Mouse (Mus musculus): ENCODE data around the gene Numbl. TPM values are rescaled to one million over a fixed set of nuclear protein-coding genes. Genes with fewer than 3 reads are reported as not detected.
"Not testable (repeated sequence)": the region's sequence is repeated elsewhere in the genome, so short reads cannot be mapped to it uniquely, and the experiment has no call there.

Gene Numbl
- 100 to 1,000 TPM; 147 to 149 TPM for total RNA-seq (2021)

- peak; percentile 77 to 86 for DNase-seq (ENCODE audit: extremely low spot score in 1 of 2, low spot score in 1 of 2)
Measured at GRCm38 (mm10) chr7:27258205-27258899, at the start of gene Numbl. Gene Numbl, plus strand, starts transcription at chr7:27258433.

- DNase-seq (ENCODE audit: extremely low spot score in 1 of 2, low spot score in 1 of 2) = no peak
Measured at GRCm38 (mm10) chr7:27212626-27213025, 45.6 kb upstream of the Numbl start.

GRCm38 (mm10) chr7:27218586-27218985, 39.6 kb upstream of the Numbl start:
- no peak for DNase-seq (ENCODE audit: extremely low spot score in 1 of 2, low spot score in 1 of 2)

DNA sequence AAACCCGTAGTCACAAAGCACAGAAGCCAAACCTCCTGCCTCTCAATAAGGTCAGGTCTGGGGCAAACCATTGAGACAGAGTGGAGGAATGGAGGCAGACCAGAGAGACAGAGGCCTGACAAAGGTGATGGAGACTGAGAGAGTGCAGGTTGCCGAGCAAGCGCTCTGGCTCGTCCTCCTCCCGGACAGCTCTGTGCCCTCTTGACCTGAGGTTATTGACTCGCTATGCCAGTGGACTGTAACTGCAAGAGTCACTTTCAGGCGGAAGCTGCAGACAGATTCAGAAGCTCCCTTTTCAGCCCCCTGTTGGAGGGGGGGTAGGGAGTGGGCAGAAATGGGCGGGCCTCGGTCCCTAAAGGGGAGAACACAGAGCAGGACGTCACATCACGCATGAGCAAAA, 38.3 kb upstream of the Numbl start:
- no peak for DNase-seq (ENCODE audit: extremely low spot score in 1 of 2, low spot score in 1 of 2)

- DNase-seq (ENCODE audit: extremely low spot score in 1 of 2, low spot score in 1 of 2) = no peak
Measured at GRCm38 (mm10) chr7:27221939-27222338, 36.3 kb upstream of the Numbl start.

GRCm38 (mm10) chr7:27222538-27222937, 35.7 kb upstream of the Numbl start:
- DNase-seq (ENCODE audit: extremely low spot score in 1 of 2, low spot score in 1 of 2) = no peak

- no peak for DNase-seq (ENCODE audit: extremely low spot score in 1 of 2, low spot score in 1 of 2)
Measured at GRCm38 (mm10) chr7:27224877-27225575, 33.2 kb upstream of the Numbl start.

DNA sequence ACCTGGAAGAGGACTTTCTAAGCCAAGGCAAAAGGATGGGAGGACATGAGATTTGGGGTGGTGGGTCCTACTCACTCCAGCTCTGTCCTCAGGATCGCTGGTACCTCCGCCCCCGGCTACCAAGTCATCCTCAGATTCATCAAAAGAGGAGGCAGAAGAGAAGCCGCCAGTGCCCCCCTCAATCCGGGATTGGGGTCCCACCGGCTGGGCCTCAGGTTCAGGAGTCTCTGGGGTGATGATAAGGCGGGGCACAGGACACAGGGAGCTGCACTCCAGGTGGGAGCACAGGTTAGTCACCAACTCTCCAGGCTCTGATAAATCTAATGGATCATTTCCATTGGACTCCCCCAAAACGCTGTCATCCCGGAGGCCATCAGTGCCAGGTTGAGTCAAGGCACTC, 31.0 kb upstream of the Numbl start:
- no peak for DNase-seq (ENCODE audit: extremely low spot score in 1 of 2, low spot score in 1 of 2)

GRCm38 (mm10) chr7:27227676-27228075, 30.6 kb upstream of the Numbl start:
- no peak for DNase-seq (ENCODE audit: extremely low spot score in 1 of 2, low spot score in 1 of 2)

- peak; percentile 78 to 82 for DNase-seq (ENCODE audit: extremely low spot score in 1 of 2, low spot score in 1 of 2)
Measured at GRCm38 (mm10) chr7:27228281-27228821, 29.9 kb upstream of the Numbl start, which contains the start of gene Itpkc. Gene Itpkc, minus strand, starts transcription at chr7:27228661.

- no peak for DNase-seq (ENCODE audit: extremely low spot score in 1 of 2, low spot score in 1 of 2)
Measured at GRCm38 (mm10) chr7:27228865-27229264, 29.4 kb upstream of the Numbl start.

- DNase-seq (ENCODE audit: extremely low spot score in 1 of 2, low spot score in 1 of 2) = no peak
Measured at GRCm38 (mm10) chr7:27230781-27231180, 27.5 kb upstream of the Numbl start.

GRCm38 (mm10) chr7:27231693-27232331, 26.4 kb upstream of the Numbl start:
- DNase-seq (ENCODE audit: extremely low spot score in 1 of 2, low spot score in 1 of 2) = peak; percentile 48 to 63

GRCm38 (mm10) chr7:27232781-27233281, 25.4 kb upstream of the Numbl start, which contains the start of gene Coq8b:
Gene Coq8b, plus strand, starts transcription at chr7:27233023.
- DNase-seq (ENCODE audit: extremely low spot score in 1 of 2, low spot score in 1 of 2) = peak; percentile 78 to 85

GRCm38 (mm10) chr7:27233300-27233699, 24.9 kb upstream of the Numbl start:
- no peak for DNase-seq (ENCODE audit: extremely low spot score in 1 of 2, low spot score in 1 of 2)

- DNase-seq (ENCODE audit: extremely low spot score in 1 of 2, low spot score in 1 of 2) = no peak
Measured at GRCm38 (mm10) chr7:27235726-27236125, 22.5 kb upstream of the Numbl start.

DNA sequence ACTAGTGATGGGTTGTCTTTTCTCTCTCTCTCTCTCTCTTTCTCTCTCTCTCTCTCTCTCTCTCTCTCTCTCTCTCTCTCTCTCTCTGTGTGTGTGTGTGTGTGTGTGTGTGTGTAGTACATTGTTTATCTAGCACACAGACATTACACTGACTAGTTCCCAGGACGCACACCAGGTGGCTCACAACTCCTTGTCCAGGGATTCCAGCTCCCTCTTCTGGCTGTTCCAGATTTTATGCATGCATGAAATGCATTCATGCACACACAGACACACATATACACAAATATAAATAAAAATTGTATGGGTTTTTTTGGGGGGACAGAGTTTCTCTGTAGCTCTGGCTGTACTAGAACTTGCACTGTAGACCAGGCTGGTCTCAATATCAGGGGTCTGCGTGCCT, 20.7 kb upstream of the Numbl start:
- no peak for DNase-seq (ENCODE audit: extremely low spot score in 1 of 2, low spot score in 1 of 2)

DNA sequence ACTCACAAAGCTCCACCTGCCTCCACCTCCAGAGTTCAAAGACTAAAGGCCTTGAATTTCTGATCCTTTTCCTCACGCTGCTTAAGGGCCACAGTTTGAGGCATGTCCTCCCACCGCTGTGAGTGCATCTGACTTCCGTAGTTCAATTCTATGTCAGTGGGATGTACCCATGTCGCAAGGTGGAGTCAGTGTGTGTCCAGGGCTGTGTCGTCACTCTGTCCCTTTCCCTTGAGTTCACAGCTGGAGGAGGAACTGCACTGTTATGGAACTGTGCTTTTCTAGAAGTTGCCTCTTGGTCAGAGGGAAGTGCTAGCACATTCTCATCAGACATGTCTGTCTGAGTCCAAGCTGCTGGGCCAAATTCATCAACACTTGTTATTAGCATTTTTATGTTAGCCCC, 19.7 kb upstream of the Numbl start:
- no peak for DNase-seq (ENCODE audit: extremely low spot score in 1 of 2, low spot score in 1 of 2)

- DNase-seq (ENCODE audit: extremely low spot score in 1 of 2, low spot score in 1 of 2) = no peak
Measured at GRCm38 (mm10) chr7:27243211-27243610, 15.0 kb upstream of the Numbl start.

GRCm38 (mm10) chr7:27244088-27244487, 14.1 kb upstream of the Numbl start:
- not testable (repeated sequence) for DNase-seq (ENCODE audit: extremely low spot score in 1 of 2, low spot score in 1 of 2)

DNA sequence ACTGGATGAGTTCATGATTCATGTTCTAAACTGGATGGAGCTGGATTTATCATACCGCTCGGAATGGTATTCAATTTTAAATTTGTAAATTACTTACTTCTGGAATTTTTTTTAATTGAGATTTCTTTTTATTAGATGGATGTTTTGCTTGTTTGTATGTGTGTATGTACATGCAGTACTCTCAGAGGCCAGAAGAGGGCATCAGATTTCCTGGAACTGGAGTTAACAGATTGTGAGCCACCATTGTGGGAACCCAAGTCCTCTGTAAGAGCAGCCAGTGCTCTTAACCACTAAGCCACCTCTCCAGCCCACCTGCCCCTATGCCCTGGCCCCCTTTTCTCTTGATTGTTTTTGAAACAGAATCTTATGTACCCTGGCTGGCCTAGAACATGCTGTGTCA, 9.1 kb upstream of the Numbl start:
- no peak for DNase-seq (ENCODE audit: extremely low spot score in 1 of 2, low spot score in 1 of 2)
